Comparison of ENCODE assay signal across 10 mouse cellular contexts in the genomic region with DNA sequence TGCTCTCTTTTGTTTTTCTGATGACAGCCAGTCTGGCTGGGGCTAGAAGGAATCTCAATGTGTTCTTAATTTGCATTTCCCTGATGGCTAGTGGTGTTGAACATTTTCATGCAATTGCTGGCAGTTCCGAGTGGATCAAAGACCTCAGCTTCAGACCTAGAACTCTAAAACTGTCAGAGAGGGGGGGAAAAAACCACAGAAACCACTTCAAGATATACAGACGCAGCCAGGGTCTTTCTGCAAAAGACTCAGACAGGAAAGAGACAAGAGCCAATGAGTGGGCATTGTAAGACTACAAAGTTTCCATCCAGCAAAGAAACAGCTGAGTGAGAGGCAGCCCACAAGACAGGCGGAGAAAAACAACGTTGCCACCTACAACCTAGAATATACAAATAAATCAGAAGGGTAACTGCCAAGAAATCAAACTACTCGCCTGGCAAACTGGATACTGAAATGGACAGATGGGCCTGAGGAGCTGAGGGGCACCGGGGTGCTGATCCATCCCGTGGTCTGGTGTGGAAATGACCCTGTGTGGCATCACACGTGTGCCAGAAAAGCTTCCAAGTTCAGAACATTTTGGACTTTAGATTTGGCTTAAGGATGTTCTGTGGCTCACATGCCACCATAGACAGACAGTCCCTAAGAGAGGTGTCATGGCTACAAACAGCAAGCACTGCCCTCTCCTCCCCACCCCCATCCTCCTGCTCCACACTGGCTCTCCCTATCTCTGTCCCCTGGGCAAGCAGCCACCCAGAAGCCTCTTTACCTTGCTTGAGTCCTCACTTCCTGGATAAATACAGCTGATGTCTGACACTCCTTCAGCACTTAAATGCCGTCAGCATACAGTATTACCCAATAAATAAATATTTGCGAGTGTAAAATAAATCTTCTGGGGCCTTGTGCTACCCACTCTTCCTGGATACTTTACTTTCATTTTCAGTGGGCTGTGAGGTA. TPM values are rescaled to one million over a fixed set of nuclear protein-coding genes. Genes with fewer than 3 reads are reported as not detected.
DNase-seq lines count a peak whose midpoint lies in the region.
"Had no signal": no experiment of that assay in that cellular context is flagged by ENCODE, and none has a peak within 500 bp of the region (broad histone marks: within the 10 kb centered on the region; RNA-seq: fewer than 3 reads in every experiment).

No protein-coding gene starts in this region.

- DNase-seq in heart, postnatal 4 days: peak; percentile 35
- DNase-seq in heart, adult 8-10 months (ENCODE audit: low spot score): no peak
- peak; percentile 84 for DNase-seq in T-cell, adult 2 months (ENCODE audit: low spot score)
- no peak for DNase-seq in limb, embryonic 10.5 days (ENCODE audit: low spot score)
- peak; percentile 73 for DNase-seq in naive thymus-derived CD4-positive, alpha-beta T cell, adult 2 months (ENCODE audit: low read depth)
- no peak for DNase-seq in right cerebral cortex, postnatal 36 days (ENCODE audit: low spot score in 2 of 2)
- DNase-seq in cerebellum, postnatal 36 days: no peak
- no peak for DNase-seq in urinary bladder, adult 2 months (ENCODE audit: low spot score)

- H3K9me3 ChIP-seq in limb, embryonic 10.5 days (replicated peaks): no peaks in the 10 kb centered on the region

- H3K36me3 ChIP-seq in limb, embryonic 10.5 days: no peaks in the 10 kb centered on the region

- WGBS in limb, embryonic 10.5 days: 60% methylated on average over 10 of the region's 10 CpGs

- H3K4me1 ChIP-seq in limb, embryonic 10.5 days: peaks cover 26% of the 10 kb centered on the region

- H3K27ac ChIP-seq in limb, embryonic 10.5 days: 0 out of 2 replicates have a peak overlapping the region, but pooled peaks have one; percentile 19

- no peaks in the 10 kb centered on the region for H3K27me3 ChIP-seq in limb, embryonic 10.5 days (ENCODE audit: low read depth, poor library complexity, severe bottlenecking)

- no peak overlapping the region for H3K4me3 ChIP-seq in limb, embryonic 10.5 days

RNA-seq across cellular contexts. Expression of gene Grk3, which starts 19.8 kb away (rescaled TPM):
- 10 to 100 TPM; 16.9 to 19.8 TPM for total RNA-seq in heart, postnatal 4 days (2021)
- 1 to 10 TPM; 3.5 to 5.2 (median 4.6) TPM for total RNA-seq in heart, adult 8-10 months (2022)
- polyA plus RNA-seq in limb, embryonic 10.5 days (2016; fragmentation: Nextera tagmentation; extraction: Ambion mirVana): 3.9 and 7.4 TPM in 2 replicates
- polyA plus RNA-seq in urinary bladder, adult 2 months (2012; rRNA removed): 5.9 and 9.1 TPM in 2 replicates

RNA-seq across cellular contexts. Expression of gene Crybb2, which starts 34.5 kb away (rescaled TPM):
- not detected for total RNA-seq in heart, postnatal 4 days (2021)
- not detected for total RNA-seq in heart, adult 8-10 months (2022)
- not detected in 2 replicates for polyA plus RNA-seq in limb, embryonic 10.5 days (2016; fragmentation: Nextera tagmentation; extraction: Ambion mirVana)
- not detected in 2 replicates for polyA plus RNA-seq in urinary bladder, adult 2 months (2012; rRNA removed)
- polyA plus RNA-seq: heart, embryonic 14.5 days; neural tube, embryonic 14.5 days had no signal

RNA-seq across cellular contexts. Expression of gene Crybb3, which starts 46.0 kb away (rescaled TPM):
- 1 to 10 TPM; 1.4 to 1.7 TPM for total RNA-seq in heart, postnatal 4 days (2021)
- total RNA-seq in heart, adult 8-10 months (2022): 1 to 10 TPM in 1 of 4 experiments, under 1 TPM in 3; 0.92 to 1.3 (median 0.93) TPM
- 0.33 and 0.59 TPM in 2 replicates for polyA plus RNA-seq in limb, embryonic 10.5 days (2016; fragmentation: Nextera tagmentation; extraction: Ambion mirVana)
- 5.4 and 6.1 TPM in 2 replicates for polyA plus RNA-seq in urinary bladder, adult 2 months (2012; rRNA removed)

Comparison
In these comparisons a context has a peak if more than half of its experiments do, and no peak if none do; other contexts are left out.
1. DNase-seq: peak in heart, postnatal 4 days (single experiment), T-cell, adult 2 months (single experiment) and naive thymus-derived CD4-positive, alpha-beta T cell, adult 2 months (single experiment); none in heart, adult 8-10 months (single experiment), limb, embryonic 10.5 days (single experiment), right cerebral cortex, postnatal 36 days (0 of 2), cerebellum, postnatal 36 days (0 of 2) and urinary bladder, adult 2 months (single experiment).